9 mouse cellular contexts compared by ENCODE assay signal in the genomic region with DNA sequence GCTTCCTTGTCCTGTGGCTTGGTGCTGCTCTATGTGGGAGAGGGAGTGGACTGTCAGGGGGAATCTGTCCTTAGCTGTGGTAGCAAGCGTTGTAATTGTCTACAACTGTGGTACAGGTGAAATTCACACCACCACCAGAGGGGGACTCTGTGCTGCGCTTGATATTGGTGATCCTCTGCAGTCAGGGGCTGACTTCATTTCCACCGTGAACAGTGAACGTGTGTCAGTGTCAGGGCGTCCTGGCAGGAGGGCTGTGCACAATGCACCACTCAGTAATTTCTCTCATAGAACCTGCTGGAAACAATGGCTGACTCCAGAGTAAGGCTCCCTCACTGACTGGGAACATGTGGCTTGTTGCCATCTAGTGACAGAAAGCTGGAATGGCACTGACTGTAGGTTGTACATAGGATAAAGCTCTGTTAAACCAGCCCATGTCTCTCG.
A peak's percentile ranks its signal among the peaks of the same experiment; 100 is the strongest.
DNase-seq lines count a peak whose midpoint lies in the region; ATAC-seq lines count a peak whose summit lies in the region.
"Had no signal": no experiment of that assay in that cellular context is flagged by ENCODE, and none has a peak within 500 bp of the region (broad histone marks: within the 10 kb centered on the region; RNA-seq: fewer than 3 reads in every experiment).

No protein-coding gene starts in this region.

- peak; percentile 96 for ATAC-seq in forebrain, embryonic 15.5 days (replicated peaks)
- peak; percentile 58 for ATAC-seq in intestine, embryonic 15.5 days
- ATAC-seq in stomach, embryonic 15.5 days (ENCODE audit: insufficient read depth, low FRiP score, low read depth): peak; percentile 18; the same call in 1 of the 2 replicates

- H3K9ac ChIP-seq in forebrain, embryonic 15.5 days (replicated peaks): no peak overlapping the region
- H3K9ac ChIP-seq in intestine, embryonic 15.5 days: no peak overlapping the region
- no peak overlapping the region for H3K9ac ChIP-seq in stomach, embryonic 15.5 days

- peak; percentile 20 to 75 for DNase-seq in adrenal gland, adult (ENCODE audit: inconsistent age in 2 of 2, low spot score in 1 of 2)
- no peak for DNase-seq in adrenal gland, postnatal 4 days (ENCODE audit: low spot score in 2 of 2)
- peak; percentile 10 for DNase-seq in cerebellum, adult 11 months
- DNase-seq in left cerebral cortex, postnatal 14 days (ENCODE audit: low spot score in 2 of 2): peak; percentile 82 to 83
- DNase-seq in mesoderm, embryonic 11.5 days (ENCODE audit: low read depth, low spot score): peak; percentile 72

- no peaks in the 10 kb centered on the region for H3K27me3 ChIP-seq in forebrain, embryonic 15.5 days
- no peaks in the 10 kb centered on the region for H3K27me3 ChIP-seq in intestine, embryonic 15.5 days (replicated peaks)
- H3K27me3 ChIP-seq in stomach, embryonic 15.5 days (replicated peaks): no peaks in the 10 kb centered on the region

- 0 out of 2 replicates have a peak overlapping the region, but pooled peaks have one; percentile 25 for H3K27ac ChIP-seq in forebrain, embryonic 15.5 days (replicated peaks)
- H3K27ac ChIP-seq in intestine, embryonic 15.5 days: no peak overlapping the region
- no peak overlapping the region for H3K27ac ChIP-seq in stomach, embryonic 15.5 days
- H3K27ac ChIP-seq: macrophage had no signal

- intact Hi-C loops in left cerebral cortex, postnatal 14 days (cut with DNase I): loop anchor here (5.0 kb wide), 1 partner anchor 186 kb away; no protein-coding TSS in a partner anchor

- no peak overlapping the region for H3K4me3 ChIP-seq in forebrain, embryonic 15.5 days
- H3K4me3 ChIP-seq in intestine, embryonic 15.5 days (replicated peaks): no peak overlapping the region
- H3K4me3 ChIP-seq in stomach, embryonic 15.5 days (replicated peaks): no peak overlapping the region

- 14% methylated on average over 6 of the region's 6 CpGs for WGBS in forebrain, embryonic 15.5 days
- WGBS in intestine, embryonic 15.5 days: 33% methylated on average over 6 of the region's 6 CpGs
- 24% methylated on average over 6 of the region's 6 CpGs for WGBS in stomach, embryonic 15.5 days

- H3K9me3 ChIP-seq in forebrain, embryonic 15.5 days: no peaks in the 10 kb centered on the region
- H3K9me3 ChIP-seq in intestine, embryonic 15.5 days: no peaks in the 10 kb centered on the region
- no peaks in the 10 kb centered on the region for H3K9me3 ChIP-seq in stomach, embryonic 15.5 days

- no peak overlapping the region for H3K4me2 ChIP-seq in forebrain, embryonic 15.5 days (replicated peaks)
- no peak overlapping the region for H3K4me2 ChIP-seq in intestine, embryonic 15.5 days (replicated peaks)
- H3K4me2 ChIP-seq in stomach, embryonic 15.5 days: no peak overlapping the region

- no peaks in the 10 kb centered on the region for H3K36me3 ChIP-seq in forebrain, embryonic 15.5 days
- H3K36me3 ChIP-seq in intestine, embryonic 15.5 days: no peaks in the 10 kb centered on the region
- H3K36me3 ChIP-seq in stomach, embryonic 15.5 days: no peaks in the 10 kb centered on the region

- 0 out of 2 replicates have a peak, but pooled peaks cover 2% of the 10 kb centered on the region for H3K4me1 ChIP-seq in forebrain, embryonic 15.5 days
- no peaks in the 10 kb centered on the region for H3K4me1 ChIP-seq in intestine, embryonic 15.5 days (replicated peaks)
- H3K4me1 ChIP-seq in stomach, embryonic 15.5 days: no peaks in the 10 kb centered on the region

Comparison
In these comparisons a context has a peak if more than half of its experiments do, and no peak if none do; other contexts are left out.
1. DNase-seq: peak in adrenal gland, adult (2 of 2), cerebellum, adult 11 months (single experiment), left cerebral cortex, postnatal 14 days (2 of 2) and mesoderm, embryonic 11.5 days (single experiment); none in adrenal gland, postnatal 4 days (0 of 2).
2. ATAC-seq: peak in every context shown above with its lines; median percentile 96 in forebrain, embryonic 15.5 days; 58 in intestine, embryonic 15.5 days; 18 in stomach, embryonic 15.5 days.